Mouse (Mus musculus): ENCODE results near the gene Srsy.
"Not testable (repeated sequence)": the region's sequence is repeated elsewhere in the genome, so short reads cannot be mapped to it uniquely, and the experiment has no call there.

The Srsy gene

DNA sequence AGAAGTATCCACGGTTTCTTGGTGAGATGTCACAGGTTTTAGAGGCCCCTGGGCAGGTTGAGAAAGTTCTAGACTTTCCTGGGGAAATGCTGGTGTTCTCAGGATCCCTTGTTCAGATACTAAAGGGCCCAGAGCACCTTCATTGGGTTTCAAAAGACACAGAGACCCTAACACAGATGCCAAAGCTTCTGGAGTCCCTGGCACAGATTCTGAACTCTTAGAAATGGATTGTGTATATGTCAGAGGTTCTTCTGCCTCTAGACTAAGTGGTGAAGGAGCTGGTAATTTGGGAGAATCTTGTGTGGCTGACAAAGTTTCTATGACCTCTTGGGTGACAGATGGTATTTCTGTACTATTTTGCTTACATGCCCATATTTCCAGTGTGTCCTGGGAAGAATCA lies at the start of gene Srsy:
TSS of gene Srsy (minus strand) at position 101 of the 400 bp plus-strand sequence.
- not testable (repeated sequence) for DNase-seq (ENCODE audit: extremely low read depth, low read depth, low spot score)
